Mouse (Mus musculus) CH12.LX (cell line): Measurements from ENCODE around the gene Cept1. TPM values are rescaled to one million over a fixed set of nuclear protein-coding genes. Genes with fewer than 3 reads are reported as not detected.

Experiments
- DNase-seq: peaks from one replicate; pipeline ENCODE4 v3.0.0-alpha.2; 2013; ENCODE audit errors: extremely low read depth
- H3K27ac ChIP-seq: 2 replicates; pipeline ENCODE4 v1.5.1; 2012; ENCODE audit warnings: low read depth, mild to moderate bottlenecking, control low read depth, moderate library complexity; ENCODE audit not compliant: insufficient read depth
- H3K27me3 ChIP-seq: replicated peaks from 2 replicates; pipeline ENCODE3; 2012; ENCODE audit warnings: inconsistent platforms
- H3K36me3 ChIP-seq, 2 experiments: replicated peaks in 1 of 2; 2 replicates each; pipeline versions ENCODE3 to v1.6.1; 2012; ENCODE audit warnings: inconsistent platforms in 1 of 2, low read length in 1 of 2, mild to moderate bottlenecking in 1 of 2, mixed read lengths in 1 of 2, moderate library complexity in 1 of 2; ENCODE audit not compliant: control insufficient read depth in 1 of 2, insufficient read depth in 1 of 2
- H3K4me1 ChIP-seq, 2 experiments: 2 replicates each; pipeline ENCODE4 v1.6.1; 2012; ENCODE audit warnings: inconsistent platforms in 1 of 2, moderate library complexity in 1 of 2; ENCODE audit not compliant: insufficient read depth in 2 of 2, control insufficient read depth in 1 of 2
- H3K4me2 ChIP-seq: 2 replicates; pipeline ENCODE4 v1.6.1; 2012; ENCODE audit warnings: low read depth, mild to moderate bottlenecking, control low read depth; ENCODE audit not compliant: poor library complexity, insufficient read depth, severe bottlenecking
- H3K4me3 ChIP-seq, 3 experiments: fragments of 150-350 bp in 1 of 3; sonication (generic) in 1 of 3; replicated peaks in 1 of 3; 2 replicates each; pipeline versions ENCODE3 to v1.5.1; 2011 to 2012; ENCODE audit warnings: low read depth in 2 of 3, low read length in 2 of 3, mild to moderate bottlenecking in 2 of 3, moderate library complexity in 2 of 3, control low read depth in 1 of 3, improper control_type of control experiment in 1 of 3, inconsistent platforms in 1 of 3, mixed read lengths in 1 of 3; ENCODE audit not compliant: poor library complexity in 1 of 3
- H3K79me2 ChIP-seq: replicated peaks from 2 replicates; pipeline ENCODE4 v1.6.1; 2012; ENCODE audit warnings: mild to moderate bottlenecking, moderate library complexity; ENCODE audit not compliant: control insufficient read depth, poor library complexity, insufficient read depth, severe bottlenecking; ENCODE audit errors: extremely low read depth
- H3K9ac ChIP-seq: 2 replicates; pipeline ENCODE4 v1.6.1; 2012; ENCODE audit warnings: low read depth, mild to moderate bottlenecking, control low read depth, moderate library complexity; ENCODE audit not compliant: insufficient read depth
- H3K9me3 ChIP-seq: replicated peaks from 2 replicates; pipeline ENCODE3; 2012; ENCODE audit warnings: low read length, inconsistent platforms, mixed read lengths
- BHLHE40 ChIP-seq: IDR thresholded peaks from 2 replicates; pipeline ENCODE4 v1.6.1; 2011; ENCODE audit warnings: mild to moderate bottlenecking, low read depth, low read length, improper control_type of control experiment
- CHD1 ChIP-seq: IDR thresholded peaks from 2 replicates; pipeline ENCODE4 v1.6.1; 2012; ENCODE audit warnings: low read depth, low read length, improper control_type of control experiment, inconsistent platforms
- CTCF ChIP-seq, 2 experiments: IDR thresholded peaks in 1 of 2; conservative IDR thresholded peaks in 1 of 2; 2 replicates each; pipeline ENCODE4 v1.5.1; 2011 to 2012; ENCODE audit warnings: low read depth in 2 of 2, low read length in 2 of 2, improper control_type of control experiment in 1 of 2, inconsistent platforms in 1 of 2, mild to moderate bottlenecking in 1 of 2, moderate library complexity in 1 of 2
- E2F4 ChIP-seq: IDR thresholded peaks from 2 replicates; pipeline ENCODE4 v1.6.1; 2011; ENCODE audit warnings: low read depth, low read length, improper control_type of control experiment; ENCODE audit not compliant: insufficient replicate concordance
- ETS1 ChIP-seq: conservative IDR thresholded peaks from 2 replicates; pipeline ENCODE4 v1.6.1; 2012; ENCODE audit warnings: low read depth, mild to moderate bottlenecking, inconsistent platforms, low read length, improper control_type of control experiment, moderate library complexity
- GABPA ChIP-seq: IDR thresholded peaks from 2 replicates; pipeline ENCODE4 v1.6.1; 2012; ENCODE audit warnings: low read depth, low read length, improper control_type of control experiment, inconsistent platforms; ENCODE audit not compliant: insufficient replicate concordance
- HCFC1 ChIP-seq: IDR thresholded peaks from 2 replicates; pipeline ENCODE4 v1.6.1; 2012; ENCODE audit warnings: low read depth, mild to moderate bottlenecking, inconsistent platforms, low read length, improper control_type of control experiment
- IRF4 ChIP-seq: IDR thresholded peaks from 2 replicates; pipeline ENCODE4 v1.6.1; 2014; ENCODE audit warnings: low read depth, mild to moderate bottlenecking, inconsistent platforms, low read length, improper control_type of control experiment
- JUN ChIP-seq: IDR thresholded peaks from 2 replicates; pipeline ENCODE4 v1.6.1; 2011; ENCODE audit warnings: low read depth, mild to moderate bottlenecking, low read length, improper control_type of control experiment, moderate library complexity; ENCODE audit not compliant: insufficient read depth
- JUND ChIP-seq: conservative IDR thresholded peaks from 2 replicates; pipeline ENCODE4 v1.6.1; 2011; ENCODE audit warnings: low read depth, low read length, improper control_type of control experiment
- MAZ ChIP-seq: IDR thresholded peaks from 2 replicates; pipeline ENCODE4 v1.6.1; 2012; ENCODE audit warnings: low read depth, mild to moderate bottlenecking, inconsistent platforms, low read length, improper control_type of control experiment, moderate library complexity
- MXI1 ChIP-seq: IDR thresholded peaks from 2 replicates; pipeline ENCODE4 v1.6.1; 2011; ENCODE audit warnings: mild to moderate bottlenecking, low read depth, low read length, improper control_type of control experiment
- MYC ChIP-seq: IDR thresholded peaks from 2 replicates; pipeline ENCODE4 v1.6.1; 2011; ENCODE audit warnings: low read depth, mild to moderate bottlenecking, improper control_type of control experiment, low read length
- PAX5 ChIP-seq: IDR thresholded peaks from 2 replicates; pipeline ENCODE4 v1.6.1; 2012; ENCODE audit warnings: low read length, inconsistent platforms, mixed read lengths
- POLR2A ChIP-seq: IDR thresholded peaks from 2 replicates; pipeline ENCODE4 v1.6.1; 2011; ENCODE audit warnings: low read depth, mild to moderate bottlenecking, improper control_type of control experiment, low read length
- RCOR1 ChIP-seq: conservative IDR thresholded peaks from 2 replicates; pipeline ENCODE4 v1.6.1; 2012; ENCODE audit warnings: low read depth, mild to moderate bottlenecking, inconsistent platforms, low read length, improper control_type of control experiment
- SIN3A ChIP-seq: IDR thresholded peaks from 2 replicates; pipeline ENCODE4 v1.6.1; 2012; ENCODE audit warnings: low read length, improper control_type of control experiment, inconsistent platforms
- SMC3 ChIP-seq: IDR thresholded peaks from 2 replicates; pipeline ENCODE4 v1.6.1; 2011; ENCODE audit warnings: low read depth, low read length, improper control_type of control experiment
- TCF12 ChIP-seq: IDR thresholded peaks from 2 replicates; pipeline ENCODE4 v1.6.1; 2014; ENCODE audit warnings: low read depth, mild to moderate bottlenecking, inconsistent platforms, low read length, improper control_type of control experiment
- UBTF ChIP-seq: IDR thresholded peaks from 2 replicates; pipeline ENCODE4 v1.6.1; 2012; ENCODE audit warnings: low read depth, mild to moderate bottlenecking, inconsistent platforms, low read length, improper control_type of control experiment, moderate library complexity
- ZMIZ1 ChIP-seq: IDR thresholded peaks from 2 replicates; pipeline ENCODE4 v1.6.1; 2012; ENCODE audit warnings: low read depth, mild to moderate bottlenecking, inconsistent platforms, low read length, improper control_type of control experiment
- ZNF384 ChIP-seq: IDR thresholded peaks from 2 replicates; pipeline ENCODE4 v1.6.1; 2012; ENCODE audit warnings: low read depth, low read length, improper control_type of control experiment, inconsistent platforms
- dilution Hi-C: fragments of 300-500 bp; cut with MboI; formaldehyde crosslinking; loops from 2 replicates; pipeline ENCODE4 v1.14.3; 2020; ENCODE audit warnings: low sequenced_read_pairs; ENCODE audit not compliant: extremely low pct_unique_long_range_greater_than_20kb, extremely low pct_ligation_motif_present
- in situ Hi-C: fragments of 300-500 bp; cut with MboI; formaldehyde crosslinking; loops from 3 replicates; pipeline ENCODE4 v1.14.3; 2019; ENCODE audit warnings: low sequenced_read_pairs, low pct_ligation_motif_present, low pct_unique_long_range_greater_than_20kb, mixed read lengths
- polyA plus RNA-seq: library from polyadenylated mRNA; unstranded; fragments of >175 nt; gene quantifications from 2 replicates; pipeline ENCODE4 v1.2.1, GENCODE M21; 2012; ENCODE audit warnings: low read depth; ENCODE audit not compliant: insufficient read length
- total RNA-seq, 2 experiments: library from RNA; depleted of rRNA; stranded (reverse); fragments of 300-350 nt in 1 of 2; fragments of >200 nt in 1 of 2; gene quantifications; 2 replicates each; pipeline ENCODE4 v1.2.3; 2012 to 2014

Cept1 gene
- total and polyA plus RNA-seq, 3 experiments = 27.7 to 73.8 (median 32.7) TPM

DNA sequence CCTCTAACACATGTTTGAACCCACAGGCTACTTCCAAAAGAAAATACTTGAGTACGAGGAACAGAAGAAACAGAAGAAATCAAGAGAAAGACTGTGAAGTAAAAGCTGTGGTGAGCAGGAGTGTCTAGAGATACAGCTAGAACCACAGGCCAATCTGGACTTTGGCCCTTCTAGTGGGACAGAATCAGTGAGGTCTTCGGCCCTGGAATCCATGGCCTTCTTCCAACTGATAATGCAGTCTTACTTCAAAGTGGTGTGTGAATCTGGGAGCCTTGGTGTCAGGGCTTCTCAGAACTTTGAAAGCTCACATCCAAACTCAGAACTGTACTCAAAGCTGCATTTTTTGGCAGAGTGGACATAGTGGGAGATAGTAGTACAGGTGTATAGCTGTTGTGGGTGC, 47.1 kb downstream of the Cept1 start:
- Histone ChIP-seq H3K4me3 (no peak overlapping the region), H3K36me3 (peaks cover 55 to 95% of the 10 kb centered on the region in 2 experiments), H3K4me2 (no peak overlapping the region), H3K79me2 (no peaks in the 10 kb centered on the region), H3K27ac (no peak overlapping the region), H3K4me1 (peaks cover 0 to 7% of the 10 kb centered on the region in 2 experiments; a peak in 2 of 4 replicates), H3K27me3 (no peaks in the 10 kb centered on the region), H3K9me3 (no peaks in the 10 kb centered on the region), H3K9ac (no peak overlapping the region)
- in situ Hi-C loops = no loop called here
- dilution Hi-C loops = no loop called here
- TF ChIP-seq GABPA (no peak), MXI1 (no peak), JUND (no peak), PAX5 (no peak), HCFC1 (no peak), CTCF (conservative IDR thresholded peaks at IDR 0.05 in 1 of 2, IDR thresholded peaks at IDR 0.05 in 1 of 2; ENCODE audit: low read depth in 2 of 2, low read length in 2 of 2) (no peak), TCF12 (no peak), ETS1 (no peak), UBTF (no peak)
- TF ChIP-seq, all 38 proteins: peak for 0
- no peak for DNase-seq

DNA sequence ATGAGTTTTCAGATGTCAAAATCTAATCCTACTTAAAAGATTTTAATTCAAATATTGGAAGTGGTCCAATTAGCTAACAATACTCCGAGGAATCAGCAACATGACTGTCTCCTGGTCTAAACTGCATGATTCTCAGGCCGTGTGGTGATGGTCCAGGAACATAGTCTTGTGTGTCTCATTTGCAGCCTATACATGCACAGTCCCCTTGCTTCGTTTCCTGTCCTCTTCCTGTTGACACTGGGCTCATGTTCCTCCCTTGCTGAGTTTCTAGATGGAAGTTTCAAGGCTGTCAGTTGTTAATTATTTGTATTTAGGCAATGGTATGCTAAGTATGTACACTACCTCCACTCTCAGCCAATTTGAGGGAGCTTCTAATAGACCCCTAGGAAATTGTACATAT, 50.6 kb downstream of the Cept1 start:
- Histone ChIP-seq H3K27ac (no peak overlapping the region), H3K4me2 (no peak overlapping the region), H3K9me3 (no peaks in the 10 kb centered on the region), H3K36me3 (peaks cover 76 to 97% of the 10 kb centered on the region in 2 experiments), H3K79me2 (no peaks in the 10 kb centered on the region), H3K9ac (no peak overlapping the region), H3K4me3 (no peak overlapping the region), H3K4me1 (peaks cover 5 to 29% of the 10 kb centered on the region in 2 experiments), H3K27me3 (no peaks in the 10 kb centered on the region)
- DNase-seq = no peak
- TF ChIP-seq RCOR1 (no peak), MAZ (no peak), BHLHE40 (no peak), MYC (no peak), E2F4 (no peak), ZNF384 (no peak), HCFC1 (no peak), CHD1 (no peak), ZMIZ1 (no peak), POLR2A (no peak), JUN (no peak), PAX5 (no peak), JUND (no peak), SIN3A (no peak), SMC3 (no peak), GABPA (no peak), IRF4 (no peak)
- in situ Hi-C loops = loop anchor here (25.0 kb wide), 1 partner anchor 390 kb away; no protein-coding TSS in a partner anchor
- dilution Hi-C loops = no loop called here
